In genomic region chr6:149139471-149139870, GRCm38 (mm10) we compare ENCODE assay signal across 9 mouse cellular contexts. TPM values are rescaled to one million over a fixed set of nuclear protein-coding genes. Genes with fewer than 3 reads are reported as not detected.
DNase-seq lines count a peak whose midpoint lies in the region; ATAC-seq and TF ChIP-seq lines count a peak whose summit lies in the region.
"Had no signal": no experiment of that assay in that cellular context is flagged by ENCODE, and none has a peak within 500 bp of the region (broad histone marks: within the 10 kb centered on the region; RNA-seq: fewer than 3 reads in every experiment).

Gene Etfbkmt (plus strand): TSS chr6:149139849.

- TF ChIP-seq CTCF in liver, adult 2 months (IDR thresholded peaks at IDR 0.05; ENCODE audit: low read depth, low read length), result no peak

- H3K4me1 ChIP-seq in liver, adult 2 months (ENCODE audit: control insufficient read depth, insufficient read depth, low read length), result peaks cover 38% of the 10 kb centered on the region
- peaks cover 9% of the 10 kb centered on the region; the same call in 1 of the 2 replicates for H3K4me1 ChIP-seq in hindbrain, embryonic 13.5 days (replicated peaks)

- peaks cover 3% of the 10 kb centered on the region; the same call in 1 of the 2 replicates for H3K79me2 ChIP-seq in liver, adult 2 months (ENCODE audit: control insufficient read depth, insufficient read depth, low read length)

- H3K27ac ChIP-seq in liver, adult 2 months (replicated peaks; ENCODE audit: insufficient read depth, low read depth, low read length), result peak within 1 kb of the TSS; percentile 99
- H3K27ac ChIP-seq in hindbrain, embryonic 13.5 days, result no peak within 1 kb of the TSS

- peak; percentile 91 for DNase-seq in liver, adult 2 months (ENCODE audit: extremely low read depth, low read depth, low spot score)
- DNase-seq in liver, result no peak
- no peak for DNase-seq in heart, postnatal 36 days
- DNase-seq in retina, postnatal 1 day, result no peak
- DNase-seq: kidney, postnatal 14 days had no signal

- H3K4me2 ChIP-seq in hindbrain, embryonic 13.5 days, result no peak within 1 kb of the TSS

- peak within 1 kb of the TSS; percentile 73 for H3K9ac ChIP-seq in liver, adult 2 months (ENCODE audit: low read depth, low read length)
- no peak within 1 kb of the TSS for H3K9ac ChIP-seq in hindbrain, embryonic 13.5 days

- H3K9me3 ChIP-seq in hindbrain, embryonic 13.5 days, result no peaks in the 10 kb centered on the region

- no peak for TF ChIP-seq POLR2A in liver, adult 2 months (IDR thresholded peaks at IDR 0.05; ENCODE audit: extremely low read depth, insufficient read depth, low read length)

- H3K36me3 ChIP-seq in liver, adult 2 months (ENCODE audit: control insufficient read depth, insufficient read depth, low read length), result peaks cover 8% of the 10 kb centered on the region
- H3K36me3 ChIP-seq in hindbrain, embryonic 13.5 days, result no peaks in the 10 kb centered on the region

- H3K27me3 ChIP-seq in liver, adult 2 months (ENCODE audit: control insufficient read depth, insufficient read depth, low read length), result no peaks in the 10 kb centered on the region
- no peaks in the 10 kb centered on the region for H3K27me3 ChIP-seq in hindbrain, embryonic 13.5 days

- ATAC-seq in common myeloid progenitor, adult 5-6 weeks (replicated peaks; ENCODE audit: low read depth, poor library complexity, severe bottlenecking), result no peak
- no peak for ATAC-seq in monocyte, adult 5-6 weeks (replicated peaks; ENCODE audit: insufficient number of reproducible peaks, low FRiP score, low TSS enrichment, poor library complexity, severe bottlenecking)
- ATAC-seq in erythroid progenitor cell, adult 5-6 weeks (replicated peaks; ENCODE audit: low FRiP score, poor library complexity, severe bottlenecking), result no peak
- no peak for ATAC-seq in hindbrain, embryonic 13.5 days (ENCODE audit: low FRiP score)

- peak within 1 kb of the TSS; percentile 63; the same call in 1 of the 2 replicates for H3K4me3 ChIP-seq in liver, adult 2 months (ENCODE audit: insufficient read depth, low read depth, low read length)
- no peak within 1 kb of the TSS for H3K4me3 ChIP-seq in hindbrain, embryonic 13.5 days

- WGBS in liver, adult 2 months, result 15% methylated on average over 1 of the region's 1 CpGs
- WGBS in hindbrain, embryonic 13.5 days, result 75% methylated on average over 1 of the region's 1 CpGs

- intact Hi-C loops in heart, postnatal 36 days (cut with DNase I), result no loop called here

RNA-seq across cellular contexts. Expression of gene Etfbkmt, which starts in this region (rescaled TPM):
- total RNA-seq in liver, adult 2 months (2014; rRNA removed), result 25.3 and 31.0 TPM in 2 replicates
- 3.9 and 15.6 TPM in 2 replicates for polyA plus RNA-seq in liver, adult 2 months (2012; rRNA removed)
- 19.7 and 27.1 TPM in 2 replicates for total RNA-seq in common myeloid progenitor, adult 5-6 weeks (2017)
- 10 to 100 TPM; 25.7 to 33.1 TPM for total RNA-seq in heart, postnatal 36 days (2021)
- 10.0 to 19.5 TPM (median 13.3 TPM) in 3 replicates for total RNA-seq in monocyte, adult 5-6 weeks (2017)
- total RNA-seq in erythroid progenitor cell, adult 5-6 weeks (2015; ENCODE audit: low replicate concordance), result 4.6 and 9.4 TPM in 2 replicates
- total RNA-seq in erythroid progenitor cell, adult 5-6 weeks (2017; ENCODE audit: low replicate concordance), result 4.5 and 6.0 TPM in 2 replicates
- polyA plus RNA-seq in hindbrain, embryonic 13.5 days (2015; fragmentation: Nextera tagmentation; extraction: Ambion mirVana), result 7.1 and 7.4 TPM in 2 replicates
